Mouse (Mus musculus) kidney, embryonic 14.5 days (tissue): ENCODE results near the gene Olfr1065. TPM values are rescaled to one million over a fixed set of nuclear protein-coding genes. Genes with fewer than 3 reads are reported as not detected.

ENCODE experiments used
- ATAC-seq: fragments of 200-750 bp; cut with Nextera tagmentation; 2 replicates; pipeline ENCODE4 v1.8.0; 2017; ENCODE audit warnings: moderate number of reproducible peaks, mild to moderate bottlenecking, moderate TSS enrichment, moderate library complexity; ENCODE audit not compliant: low FRiP score, low TSS enrichment
- H3K27ac ChIP-seq: fragments of 300-500 bp; sonication (generic); 2 replicates; pipeline ENCODE4 v1.5.1; 2014; ENCODE audit warnings: low read depth, mild to moderate bottlenecking, low read length, moderate library complexity, mixed read lengths
- H3K27me3 ChIP-seq: fragments of 300-500 bp; sonication (generic); 2 replicates; pipeline ENCODE4 v1.6.1; 2014; ENCODE audit warnings: mild to moderate bottlenecking, low read length; ENCODE audit not compliant: control insufficient read depth, insufficient read depth
- H3K36me3 ChIP-seq: fragments of 300-500 bp; sonication (generic); 2 replicates; pipeline ENCODE4 v1.6.1; 2014; ENCODE audit warnings: low read length, mixed read lengths; ENCODE audit not compliant: control insufficient read depth, insufficient read depth
- H3K4me1 ChIP-seq: fragments of 300-500 bp; sonication (generic); 2 replicates; pipeline ENCODE4 v1.6.1; 2014; ENCODE audit warnings: low read length, mixed read lengths; ENCODE audit not compliant: control insufficient read depth, insufficient read depth
- H3K4me2 ChIP-seq: fragments of 300-500 bp; sonication (generic); replicated peaks from 2 replicates; pipeline ENCODE4 v1.6.1; 2014; ENCODE audit warnings: low read depth, mild to moderate bottlenecking, low read length
- H3K4me3 ChIP-seq: fragments of 300-500 bp; sonication (generic); 2 replicates; pipeline ENCODE4 v1.5.1; 2014; ENCODE audit warnings: mild to moderate bottlenecking, low read length
- H3K9ac ChIP-seq: fragments of 300-500 bp; sonication (generic); 2 replicates; pipeline ENCODE4 v1.6.1; 2014; ENCODE audit warnings: low read depth, mild to moderate bottlenecking, low read length, moderate library complexity
- H3K9me3 ChIP-seq: fragments of 300-500 bp; sonication (generic); 2 replicates; pipeline ENCODE4 v1.6.1; 2016; ENCODE audit warnings: low read length; ENCODE audit not compliant: control insufficient read depth
- WGBS: fragments of 180-500 bp; shearing (Covaris S2); extraction: QIAGEN DNeasy Blood & Tissue Kit; methylation state at CpG from one replicate; pipeline ENCODE4 v1.1.7; 2014; 5-methylcytosine and 5-hydroxymethylcytosine counted together
- polyA plus RNA-seq: library from polyadenylated mRNA; unstranded; fragments of >200 nt; fragmentation: Nextera tagmentation; extraction: Ambion mirVana; gene quantifications from 2 replicates; pipeline ENCODE4 v1.2.1, GENCODE M21; 2014

Gene Olfr1065
- polyA plus RNA-seq, 1 experiment from 2014 or later, result not detected

DNA sequence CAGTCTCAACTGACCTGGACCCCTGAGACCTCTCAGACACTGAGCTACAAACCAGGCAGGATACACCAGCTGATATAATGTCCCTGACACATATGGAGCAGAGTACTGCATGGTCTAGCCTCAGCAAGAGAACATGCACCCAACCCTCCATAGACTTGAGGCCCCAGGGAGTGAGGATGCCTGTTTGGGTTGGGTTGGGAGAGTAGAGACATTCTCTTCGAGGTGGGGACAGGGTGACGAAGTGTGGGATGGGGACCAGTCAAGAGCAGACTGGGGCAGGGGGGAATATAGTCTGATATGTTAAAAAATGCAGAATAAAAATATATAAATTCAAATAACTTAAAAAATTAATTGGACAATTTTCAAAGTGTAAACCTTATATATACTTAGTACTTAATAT is 55.3 kb downstream of the Olfr1065 start:
- H3K27ac ChIP-seq, result no peak overlapping the region
- no peak for ATAC-seq
- no peaks in the 10 kb centered on the region for H3K36me3 ChIP-seq
- WGBS, result 92% methylated on average over 2 of the region's 2 CpGs
- H3K4me2 ChIP-seq, result no peak overlapping the region
- H3K9me3 ChIP-seq, result no peaks in the 10 kb centered on the region
- no peak overlapping the region for H3K9ac ChIP-seq
- H3K27me3 ChIP-seq, result no peaks in the 10 kb centered on the region
- H3K4me1 ChIP-seq, result no peaks in the 10 kb centered on the region
- no peak overlapping the region for H3K4me3 ChIP-seq

Other genes starting within 250 kb of the Olfr1065 start
- gene Olfr1045, start 247.6 kb downstream of the Olfr1065 start, polyA plus RNA-seq, result not detected in 2 replicates
- not detected in 2 replicates for gene Olfr1046, start 231.3 kb downstream of the Olfr1065 start, polyA plus RNA-seq
- gene Olfr1047, start 219.2 kb downstream of the Olfr1065 start, polyA plus RNA-seq, result not detected in 2 replicates
- gene Olfr1048, start 210.3 kb downstream of the Olfr1065 start, polyA plus RNA-seq, result not detected in 2 replicates
- not detected in 2 replicates for gene Olfr1049, start 192.3 kb downstream of the Olfr1065 start, polyA plus RNA-seq
- gene Olfr1051, start 171.5 kb downstream of the Olfr1065 start, polyA plus RNA-seq, result not detected in 2 replicates
- gene Olfr1052, start 158.1 kb downstream of the Olfr1065 start, polyA plus RNA-seq, result not detected in 2 replicates
- gene Olfr1053, start 135.3 kb downstream of the Olfr1065 start, polyA plus RNA-seq, result not detected in 2 replicates
- gene Olfr1054, start 115.2 kb downstream of the Olfr1065 start, polyA plus RNA-seq, result not detected in 2 replicates
- not detected in 2 replicates for gene Olfr1055, start 100.3 kb downstream of the Olfr1065 start, polyA plus RNA-seq
- not detected in 2 replicates for gene Olfr1056, start 88.1 kb downstream of the Olfr1065 start, polyA plus RNA-seq
- gene Olfr1057, start 72.2 kb downstream of the Olfr1065 start, polyA plus RNA-seq, result not detected in 2 replicates
- not detected in 2 replicates for gene Olfr1058, start 62.0 kb downstream of the Olfr1065 start, polyA plus RNA-seq
- gene Olfr1061, start 36.5 kb downstream of the Olfr1065 start, polyA plus RNA-seq, result not detected in 2 replicates
- not detected in 2 replicates for gene Olfr1062, start 23.8 kb downstream of the Olfr1065 start, polyA plus RNA-seq
- not detected in 2 replicates for gene Olfr1066, start 5.7 kb upstream of the Olfr1065 start, polyA plus RNA-seq
- gene Olfr228, start 36.8 kb upstream of the Olfr1065 start, polyA plus RNA-seq, result not detected in 2 replicates
- gene Olfr1076, start 57.9 kb upstream of the Olfr1065 start, polyA plus RNA-seq, result not detected in 2 replicates
- gene Olfr1079, start 91.9 kb upstream of the Olfr1065 start, polyA plus RNA-seq, result not detected in 2 replicates
- not detected in 2 replicates for gene Olfr1080, start 107.6 kb upstream of the Olfr1065 start, polyA plus RNA-seq
- not detected in 2 replicates for gene Olfr1082, start 148.4 kb upstream of the Olfr1065 start, polyA plus RNA-seq
- not detected in 2 replicates for gene Olfr1084, start 189.1 kb upstream of the Olfr1065 start, polyA plus RNA-seq
- not detected in 2 replicates for gene Olfr1085, start 211.4 kb upstream of the Olfr1065 start, polyA plus RNA-seq
- not detected in 2 replicates for gene Olfr1086, start 229.5 kb upstream of the Olfr1065 start, polyA plus RNA-seq
- gene Olfr1087, start 247.8 kb upstream of the Olfr1065 start, polyA plus RNA-seq, result not detected in 2 replicates